Mouse (Mus musculus) adrenal gland, postnatal 10 days (tissue): Measurements from ENCODE around the gene Lmtk2. TPM values are rescaled to one million over a fixed set of nuclear protein-coding genes. Genes with fewer than 3 reads are reported as not detected.

Source experiments
- DNase-seq: peaks from one replicate; pipeline ENCODE4 v3.0.0; 2021; ENCODE audit warnings: mixed read lengths
- total RNA-seq, 2 experiments: library from RNA; stranded (reverse); gene quantifications; 2 replicates each; pipeline ENCODE4 v1.2.3; 2021

Gene Lmtk2
- total RNA-seq, 2 experiments from 2014 or later: 21.9 to 24.4 TPM

- peak; percentile 32 for DNase-seq
These were observed 78.0 kb downstream of the Lmtk2 start for GRCm38 (mm10) chr5:144178216-144178615.

GRCm38 (mm10) chr5:144181249-144181648 is 81.0 kb downstream of the Lmtk2 start:
- DNase-seq: no peak

DNA sequence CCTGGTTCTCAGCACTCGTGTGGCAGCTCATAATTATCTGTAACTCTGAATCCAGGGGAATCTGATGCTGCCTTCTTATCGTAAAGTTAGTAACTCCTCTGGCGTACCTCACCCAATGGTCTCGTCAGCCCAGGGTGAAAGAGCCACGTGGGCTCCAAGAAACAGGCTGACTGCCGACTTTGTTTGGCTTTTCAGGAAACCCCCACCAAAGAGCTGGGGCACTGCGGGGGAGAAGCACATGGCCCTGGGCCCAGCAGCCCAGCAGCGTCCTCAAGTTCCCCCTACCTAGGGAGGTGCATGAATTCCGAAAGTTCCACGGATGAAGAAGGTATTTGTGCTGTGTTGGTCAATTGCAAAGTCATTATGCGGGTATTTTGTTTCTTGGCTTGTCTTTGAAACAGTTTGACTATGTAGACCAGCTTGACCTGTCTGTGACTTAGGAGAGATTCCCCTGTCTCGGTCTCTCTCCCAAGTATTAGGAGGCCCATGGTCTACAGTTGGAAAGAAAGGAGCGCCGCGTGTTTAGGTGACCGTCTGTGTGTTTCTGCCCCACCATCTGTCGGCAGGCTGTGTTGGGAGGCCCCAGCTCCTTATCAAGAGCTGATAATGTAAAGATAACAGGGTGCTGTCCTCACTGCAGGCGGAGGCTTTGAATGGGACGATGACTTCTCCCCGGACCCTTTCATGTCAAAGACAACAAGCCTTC is 82.5 kb downstream of the Lmtk2 start:
- DNase-seq: no peak

DNA sequence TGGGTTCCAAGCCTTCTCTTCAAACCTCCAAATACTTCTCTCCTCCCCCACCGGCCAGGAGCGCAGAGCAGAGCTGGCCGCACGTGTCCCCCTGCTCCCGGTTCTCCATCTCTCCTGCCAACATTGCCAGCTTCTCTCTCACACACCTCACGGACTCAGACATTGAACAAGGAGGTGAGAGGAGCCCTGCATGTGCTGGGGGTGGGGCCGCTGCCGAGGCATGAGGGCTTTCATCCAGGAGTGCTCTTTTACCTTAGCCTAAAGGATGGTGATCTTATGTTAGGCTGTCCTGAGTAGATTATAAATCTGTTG is 83.0 kb downstream of the Lmtk2 start:
- DNase-seq: no peak

DNA sequence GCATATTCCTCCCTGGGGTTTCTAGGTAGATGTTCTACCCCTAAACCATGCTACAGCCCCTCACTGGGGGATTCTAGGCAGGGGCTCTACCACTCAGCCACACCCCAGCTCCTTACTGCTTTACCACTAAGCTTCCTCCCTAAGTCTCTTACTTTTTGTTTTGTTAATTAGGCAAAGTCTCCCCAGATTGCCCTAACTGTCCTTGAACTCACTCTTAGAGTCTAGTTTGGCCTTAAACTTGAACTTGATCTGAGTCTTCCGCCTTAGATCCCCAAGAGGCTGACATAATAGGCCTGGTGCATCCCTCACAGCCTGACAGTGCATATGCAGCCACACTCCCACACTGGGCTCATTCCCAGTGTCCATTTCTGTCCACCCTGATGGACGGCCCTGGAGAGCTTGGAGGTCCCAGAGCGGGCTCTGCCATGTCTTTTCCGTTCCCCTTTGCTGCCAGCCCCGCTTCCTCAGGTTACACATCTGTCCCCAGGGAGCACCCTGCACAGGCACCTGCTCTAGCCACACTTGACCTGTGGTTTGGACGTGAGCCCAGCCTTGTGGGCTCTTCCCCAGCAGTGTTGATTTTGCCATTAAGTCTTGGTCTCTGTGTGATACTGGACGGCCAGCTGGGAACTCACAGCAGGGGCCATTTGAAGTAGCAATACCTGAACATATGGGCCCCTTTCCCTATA is 83.6 kb downstream of the Lmtk2 start:
- no peak for DNase-seq

- DNase-seq: no peak
These were observed 84.3 kb downstream of the Lmtk2 start for GRCm38 (mm10) chr5:144184350-144185045.

GRCm38 (mm10) chr5:144188422-144188821 is 88.2 kb downstream of the Lmtk2 start:
- no peak for DNase-seq

GRCm38 (mm10) chr5:144189327-144189726 is 89.1 kb downstream of the Lmtk2 start:
- DNase-seq: no peak

DNA sequence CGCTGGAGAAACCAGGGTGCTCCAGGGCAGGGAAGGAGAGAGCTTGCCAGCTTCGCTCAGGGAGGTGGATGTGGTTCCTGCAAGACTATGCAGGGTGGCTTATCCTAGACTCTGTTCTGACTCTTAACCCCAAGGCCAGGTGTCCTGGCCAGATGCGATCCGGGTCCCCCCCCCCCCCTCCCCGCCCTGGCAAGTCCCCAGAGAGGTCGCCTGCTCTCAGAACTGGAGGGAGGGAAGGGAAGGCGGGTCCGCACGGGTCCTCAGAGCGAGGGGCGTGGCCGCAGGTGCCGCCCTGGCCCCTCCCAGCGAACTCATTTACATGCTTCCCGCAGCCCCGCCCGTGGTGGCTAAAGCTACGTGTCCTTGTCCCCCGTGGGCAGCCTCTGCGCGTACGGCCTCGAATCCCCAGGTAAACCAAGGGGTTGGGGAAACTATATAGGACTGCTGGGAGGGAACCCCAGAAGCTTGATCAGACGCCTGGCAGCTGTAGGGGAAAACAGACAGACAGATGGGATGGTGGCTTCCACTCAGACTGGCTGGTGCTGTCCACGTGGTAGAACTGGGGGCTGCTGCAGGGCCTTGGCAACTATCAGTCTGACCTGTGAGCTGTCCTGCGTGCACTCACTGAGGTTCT is 89.8 kb downstream of the Lmtk2 start, which contains the start of gene Bhlha15:
Bhlha15 (plus strand) TSS at position 337 of the 634 bp plus-strand sequence.
- peak; percentile 75 for DNase-seq

DNA sequence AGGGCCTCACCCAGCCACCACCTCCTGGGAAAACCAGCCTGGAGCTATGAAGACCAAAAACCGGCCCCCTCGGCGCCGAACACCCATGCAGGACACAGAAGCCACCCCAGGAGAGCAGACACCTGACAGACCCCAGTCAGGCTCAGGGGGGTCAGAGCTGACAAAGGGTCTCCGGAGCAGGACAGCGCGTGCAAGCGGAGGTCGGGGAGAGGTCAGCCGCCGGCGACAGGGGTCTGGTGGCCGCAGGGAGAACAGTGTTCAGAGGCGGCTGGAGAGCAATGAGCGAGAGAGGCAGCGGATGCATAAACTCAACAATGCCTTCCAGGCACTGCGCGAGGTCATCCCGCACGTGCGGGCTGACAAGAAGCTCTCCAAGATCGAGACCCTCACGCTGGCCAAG is 90.8 kb downstream of the Lmtk2 start:
- no peak for DNase-seq

GRCm38 (mm10) chr5:144192673-144193072 is 92.4 kb downstream of the Lmtk2 start:
- no peak for DNase-seq

DNA sequence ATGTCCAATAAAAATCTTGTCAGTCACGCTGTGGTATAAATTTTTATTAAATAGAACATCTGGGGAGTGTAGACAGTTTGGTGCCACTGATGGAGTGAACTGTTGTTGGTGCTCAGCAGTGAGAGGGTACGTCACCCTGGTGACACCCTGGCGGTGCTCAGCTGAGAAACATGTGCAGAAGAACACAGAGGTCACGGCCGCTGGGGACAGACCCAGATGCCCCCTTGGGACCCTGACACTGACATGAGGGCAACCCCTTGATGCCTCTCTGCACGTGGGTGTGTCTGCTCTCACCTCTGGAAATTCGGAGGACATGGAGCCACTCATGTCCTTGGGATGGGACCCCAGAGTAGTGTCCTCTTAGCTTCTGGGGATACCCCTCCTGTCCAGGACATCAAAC is 94.2 kb downstream of the Lmtk2 start:
- no peak for DNase-seq

- DNase-seq: no peak
These were observed 95.3 kb downstream of the Lmtk2 start for GRCm38 (mm10) chr5:144195567-144195966.

GRCm38 (mm10) chr5:144200616-144201015 is 100.4 kb downstream of the Lmtk2 start:
- no peak for DNase-seq

DNA sequence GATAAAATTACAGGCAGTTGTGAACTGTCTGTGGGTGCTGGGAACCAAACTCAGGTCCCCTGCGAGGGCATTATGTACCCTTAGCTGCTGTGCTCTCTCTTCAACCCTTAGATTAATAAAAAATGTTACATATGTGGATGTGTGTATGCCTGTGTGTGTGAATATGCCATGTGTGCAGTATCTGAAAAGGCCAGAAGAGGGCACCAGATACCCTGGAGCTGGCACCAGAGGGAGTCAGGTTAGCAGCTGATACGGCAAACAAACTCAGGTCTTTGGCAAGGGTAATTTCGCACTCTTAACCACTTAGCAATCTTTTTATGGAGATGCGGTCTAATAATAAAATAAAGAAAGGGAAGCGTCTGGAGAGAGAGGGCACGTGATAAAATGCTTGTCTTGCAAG is 102.2 kb downstream of the Lmtk2 start:
- DNase-seq: no peak

GRCm38 (mm10) chr5:144203398-144203959 is 103.2 kb downstream of the Lmtk2 start:
- DNase-seq: no peak

GRCm38 (mm10) chr5:144204303-144204702 is 104.1 kb downstream of the Lmtk2 start:
- DNase-seq: no peak

DNA sequence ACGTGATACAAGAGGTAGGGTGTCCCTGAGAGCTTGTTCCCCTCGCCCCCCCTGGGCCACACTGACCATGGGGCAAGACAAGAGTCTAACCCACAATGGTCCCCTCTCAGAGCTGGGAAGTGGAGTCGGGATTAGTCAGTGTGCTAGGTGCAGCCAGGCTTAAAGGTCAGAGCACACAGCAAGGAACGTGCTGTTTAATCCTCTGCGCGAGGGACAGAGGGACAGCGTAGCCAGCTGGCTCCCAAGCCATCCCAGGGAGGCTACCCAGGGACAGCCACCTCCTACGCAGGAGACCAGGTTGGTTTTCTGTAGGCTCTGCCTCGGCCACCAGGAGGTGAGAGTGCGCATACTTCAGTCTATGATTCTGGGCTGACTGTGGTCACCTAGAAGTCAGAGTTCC is 104.7 kb downstream of the Lmtk2 start:
- no peak for DNase-seq

DNA sequence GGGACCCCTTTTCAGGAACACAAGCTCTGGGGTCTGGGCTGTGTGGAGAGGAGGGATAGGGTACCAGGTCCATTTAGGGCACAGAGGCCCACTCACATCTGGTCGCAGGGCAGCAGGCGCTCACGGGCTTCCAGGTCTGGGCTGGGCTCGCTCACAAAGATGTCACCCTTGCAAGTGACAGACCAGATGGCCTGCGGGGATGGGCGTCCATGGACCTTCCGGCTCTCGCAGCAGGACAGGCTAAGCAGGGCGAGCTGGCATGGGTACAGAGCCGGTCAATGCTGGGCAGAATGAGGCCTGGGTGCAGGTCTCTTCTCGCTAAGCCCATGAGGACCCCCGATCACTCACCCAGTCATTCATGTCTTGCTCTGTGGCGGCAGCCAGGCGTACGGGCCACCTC is 105.8 kb downstream of the Lmtk2 start:
- no peak for DNase-seq

GRCm38 (mm10) chr5:144207478-144207877 is 107.2 kb downstream of the Lmtk2 start:
- peak; percentile 65 for DNase-seq

DNA sequence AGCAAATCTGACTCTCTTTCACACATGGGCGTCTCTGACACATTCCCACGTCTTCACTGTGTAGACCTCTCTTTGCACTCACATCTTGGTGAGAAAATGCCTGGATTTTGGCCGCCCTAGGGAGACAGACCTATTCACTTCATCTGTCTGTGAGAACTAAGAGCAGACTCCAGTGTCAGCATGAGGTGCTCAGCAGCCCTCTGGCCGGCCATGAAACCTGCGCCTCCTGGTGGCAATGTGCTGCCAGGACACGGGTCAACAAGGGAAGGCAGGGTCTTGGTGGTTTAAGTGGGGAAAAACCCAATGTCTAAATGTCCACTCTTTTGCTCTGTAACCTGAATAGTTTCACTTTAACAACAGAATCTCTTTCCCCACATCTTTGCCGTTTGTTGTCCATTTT is 114.2 kb downstream of the Lmtk2 start:
- DNase-seq: peak; percentile 81

- no peak for DNase-seq
These were observed 115.8 kb downstream of the Lmtk2 start for GRCm38 (mm10) chr5:144215992-144216391.

DNA sequence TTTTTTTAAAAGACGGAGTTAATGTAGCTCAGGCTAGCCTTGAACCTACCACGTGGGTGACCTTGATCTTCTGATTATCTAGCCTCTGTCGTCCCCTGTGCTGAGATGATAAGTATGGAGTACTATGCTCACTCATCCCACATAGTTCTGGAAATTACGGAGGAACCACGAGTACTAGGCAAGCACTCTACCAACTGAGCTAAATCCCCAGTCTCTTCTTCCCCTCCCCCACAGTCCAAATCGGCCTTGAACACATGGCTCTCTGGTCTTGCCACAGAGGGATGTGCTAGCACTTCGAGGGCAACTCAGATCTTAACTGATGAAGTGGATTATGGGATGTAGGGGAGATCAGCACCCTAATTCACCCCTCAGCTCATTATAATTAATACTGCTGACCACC is 117.8 kb downstream of the Lmtk2 start:
- DNase-seq: no peak
